Mouse (Mus musculus) forebrain, embryonic 11.5 days (tissue): ENCODE data around the gene Il1r1. TPM values are rescaled to one million over a fixed set of nuclear protein-coding genes. Genes with fewer than 3 reads are reported as not detected.

ENCODE experiments used
- ATAC-seq: fragments of 200-750 bp; cut with Nextera tagmentation; replicated peaks from 2 replicates; pipeline ENCODE4 v1.8.0; 2017; ENCODE audit warnings: moderate TSS enrichment; ENCODE audit not compliant: low FRiP score
- DNase-seq: peaks from one replicate; pipeline ENCODE4 v3.0.0-alpha.2; 2017; ENCODE audit warnings: low spot score
- H3K27ac ChIP-seq: fragments of 300-500 bp; sonication (generic); 2 replicates; pipeline ENCODE4 v1.5.1; 2014; ENCODE audit warnings: low read depth, low read length
- H3K27me3 ChIP-seq: fragments of 300-500 bp; sonication (generic); 2 replicates; pipeline ENCODE4 v1.6.1; 2014; ENCODE audit warnings: mild to moderate bottlenecking, low read length, mixed read lengths; ENCODE audit not compliant: control insufficient read depth, insufficient read depth
- H3K36me3 ChIP-seq: fragments of 300-500 bp; sonication (generic); 2 replicates; pipeline ENCODE4 v1.6.1; 2014; ENCODE audit warnings: mild to moderate bottlenecking, low read length, moderate library complexity, mixed read lengths; ENCODE audit not compliant: control insufficient read depth, insufficient read depth
- H3K4me1 ChIP-seq: fragments of 300-500 bp; sonication (generic); replicated peaks from 2 replicates; pipeline ENCODE4 v1.6.1; 2014; ENCODE audit warnings: low read length, mixed read lengths; ENCODE audit not compliant: control insufficient read depth, insufficient read depth
- H3K4me2 ChIP-seq: fragments of 300-500 bp; sonication (generic); 2 replicates; pipeline ENCODE4 v1.6.1; 2014; ENCODE audit warnings: low read depth, mild to moderate bottlenecking, low read length, moderate library complexity, mixed read lengths; ENCODE audit not compliant: severe bottlenecking
- H3K4me3 ChIP-seq: fragments of 300-500 bp; sonication (generic); 2 replicates; pipeline ENCODE4 v1.5.1; 2014; ENCODE audit warnings: low read depth, low read length
- H3K9ac ChIP-seq: fragments of 300-500 bp; sonication (generic); 2 replicates; pipeline ENCODE4 v1.6.1; 2014; ENCODE audit warnings: low read length
- H3K9me3 ChIP-seq: fragments of 300-500 bp; sonication (generic); 2 replicates; pipeline ENCODE4 v1.6.1; 2016; ENCODE audit warnings: low read length, mixed read lengths; ENCODE audit not compliant: control insufficient read depth
- WGBS: fragments of 180-500 bp; shearing (Covaris S2); extraction: QIAGEN DNeasy Blood & Tissue Kit; methylation state at CpG from one replicate; pipeline ENCODE4 v1.1.7; 2014; 5-methylcytosine and 5-hydroxymethylcytosine counted together
- polyA plus RNA-seq: library from polyadenylated mRNA; unstranded; fragments of >200 nt; fragmentation: Nextera tagmentation; extraction: Ambion mirVana; gene quantifications from 2 replicates; pipeline ENCODE4 v1.2.1, GENCODE M21; 2014

Il1r1 gene
- polyA plus RNA-seq, result 1.1 and 1.5 TPM in 2 replicates

GRCm38 (mm10) chr1:40224539-40225284 is at the start of gene Il1r1:
Gene Il1r1, plus strand, starts transcription at chr1:40225080.
- H3K4me1 ChIP-seq, result no peaks in the 10 kb centered on the region
- H3K4me3 ChIP-seq, result no peak within 1 kb of the TSS
- no peak within 1 kb of the TSS for H3K27ac ChIP-seq
- H3K4me2 ChIP-seq, result no peak within 1 kb of the TSS
- ATAC-seq, result no peak
- H3K36me3 ChIP-seq, result no peaks in the 10 kb centered on the region
- DNase-seq, result no peak
- WGBS, result 77% methylated on average over 12 of the region's 12 CpGs
- no peak within 1 kb of the TSS for H3K9ac ChIP-seq
- no peaks in the 10 kb centered on the region for H3K9me3 ChIP-seq
- H3K27me3 ChIP-seq, result no peaks in the 10 kb centered on the region

GRCm38 (mm10) chr1:40175123-40175522 is 49.8 kb upstream of the Il1r1 start:
- no peak overlapping the region for H3K4me3 ChIP-seq
- no peak overlapping the region for H3K27ac ChIP-seq
- no peaks in the 10 kb centered on the region for H3K4me1 ChIP-seq
- H3K36me3 ChIP-seq, result no peaks in the 10 kb centered on the region
- H3K4me2 ChIP-seq, result no peak overlapping the region
- ATAC-seq (no peak), DNase-seq (no peak)
- H3K9ac ChIP-seq, result no peak overlapping the region
- H3K27me3 ChIP-seq, result no peaks in the 10 kb centered on the region
- WGBS, result 88% methylated on average over 5 of the region's 5 CpGs
- H3K9me3 ChIP-seq, result no peaks in the 10 kb centered on the region

- H3K36me3 ChIP-seq, result no peaks in the 10 kb centered on the region
- no peaks in the 10 kb centered on the region for H3K4me1 ChIP-seq
- H3K4me2 ChIP-seq, result no peak overlapping the region
- H3K27me3 ChIP-seq, result no peaks in the 10 kb centered on the region
- no peak overlapping the region for H3K4me3 ChIP-seq
- 88% methylated on average over 1 of the region's 1 CpGs for WGBS
- ATAC-seq (no peak), DNase-seq (no peak)
- H3K9ac ChIP-seq, result no peak overlapping the region
- no peaks in the 10 kb centered on the region for H3K9me3 ChIP-seq
- H3K27ac ChIP-seq, result no peak overlapping the region
Measured at GRCm38 (mm10) chr1:40175797-40176196, 49.1 kb upstream of the Il1r1 start.

GRCm38 (mm10) chr1:40179031-40179430 is 45.8 kb upstream of the Il1r1 start:
- ATAC-seq, result no peak
- no peak overlapping the region for H3K4me2 ChIP-seq
- no peaks in the 10 kb centered on the region for H3K36me3 ChIP-seq
- no peak overlapping the region for H3K9ac ChIP-seq
- no peaks in the 10 kb centered on the region for H3K9me3 ChIP-seq
- H3K27ac ChIP-seq, result no peak overlapping the region
- no peak overlapping the region for H3K4me3 ChIP-seq
- H3K4me1 ChIP-seq, result no peaks in the 10 kb centered on the region
- no peak for DNase-seq
- no peaks in the 10 kb centered on the region for H3K27me3 ChIP-seq
- WGBS, result 81% methylated on average over 4 of the region's 4 CpGs

GRCm38 (mm10) chr1:40179493-40179892 is 45.4 kb upstream of the Il1r1 start:
- WGBS, result 73% methylated on average over 1 of the region's 1 CpGs
- no peak for DNase-seq

GRCm38 (mm10) chr1:40180861-40181260 is 44.0 kb upstream of the Il1r1 start:
- WGBS, result 95% methylated on average over 2 of the region's 2 CpGs
- Histone ChIP-seq H3K4me2 (no peak overlapping the region), H3K4me1 (no peaks in the 10 kb centered on the region), H3K4me3 (no peak overlapping the region), H3K9me3 (no peaks in the 10 kb centered on the region), H3K9ac (no peak overlapping the region), H3K27ac (no peak overlapping the region), H3K27me3 (no peaks in the 10 kb centered on the region), H3K36me3 (no peaks in the 10 kb centered on the region)
- ATAC-seq (no peak), DNase-seq (no peak)

More at GRCm38 (mm10) chr1:40179493-40179892, 45.4 kb upstream of the Il1r1 start:
- no peaks in the 10 kb centered on the region for H3K9me3 ChIP-seq
- no peak overlapping the region for H3K9ac ChIP-seq
- H3K27ac ChIP-seq, result no peak overlapping the region
- H3K4me2 ChIP-seq, result no peak overlapping the region
- H3K36me3 ChIP-seq, result no peaks in the 10 kb centered on the region
- no peaks in the 10 kb centered on the region for H3K4me1 ChIP-seq
- no peak for ATAC-seq
- no peak overlapping the region for H3K4me3 ChIP-seq
- H3K27me3 ChIP-seq, result no peaks in the 10 kb centered on the region

GRCm38 (mm10) chr1:40181716-40182115 is 43.2 kb upstream of the Il1r1 start:
- H3K4me2 ChIP-seq, result no peak overlapping the region
- DNase-seq (no peak), ATAC-seq (no peak)
- H3K9me3 ChIP-seq, result no peaks in the 10 kb centered on the region
- H3K4me1 ChIP-seq, result no peaks in the 10 kb centered on the region
- H3K27me3 ChIP-seq, result no peaks in the 10 kb centered on the region
- H3K9ac ChIP-seq, result no peak overlapping the region
- 67% methylated on average over 3 of the region's 3 CpGs for WGBS
- no peak overlapping the region for H3K27ac ChIP-seq
- H3K4me3 ChIP-seq, result no peak overlapping the region
- no peaks in the 10 kb centered on the region for H3K36me3 ChIP-seq

- no peaks in the 10 kb centered on the region for H3K4me1 ChIP-seq
- no peak overlapping the region for H3K9ac ChIP-seq
- no peak overlapping the region for H3K4me3 ChIP-seq
- H3K9me3 ChIP-seq, result no peaks in the 10 kb centered on the region
- ATAC-seq (no peak), DNase-seq (no peak)
- no peak overlapping the region for H3K4me2 ChIP-seq
- H3K27me3 ChIP-seq, result no peaks in the 10 kb centered on the region
- H3K36me3 ChIP-seq, result no peaks in the 10 kb centered on the region
- H3K27ac ChIP-seq, result no peak overlapping the region
Measured at GRCm38 (mm10) chr1:40183410-40183809, 41.5 kb upstream of the Il1r1 start.

- Histone ChIP-seq H3K9ac (no peak overlapping the region), H3K4me2 (no peak overlapping the region), H3K9me3 (no peaks in the 10 kb centered on the region), H3K4me1 (no peaks in the 10 kb centered on the region), H3K27me3 (no peaks in the 10 kb centered on the region), H3K27ac (no peak overlapping the region), H3K4me3 (no peak overlapping the region), H3K36me3 (no peaks in the 10 kb centered on the region)
- ATAC-seq, result no peak
- 77% methylated on average over 1 of the region's 1 CpGs for WGBS
- DNase-seq, result no peak
Measured at GRCm38 (mm10) chr1:40187961-40188360, 36.9 kb upstream of the Il1r1 start.
